Mouse (Mus musculus) subcutaneous adipose tissue, adult 2 months (tissue): Measurements from ENCODE around the gene Grk1. TPM values are rescaled to one million over a fixed set of nuclear protein-coding genes. Genes with fewer than 3 reads are reported as not detected.

ENCODE experiments used
- polyA plus RNA-seq: library from polyadenylated mRNA; depleted of rRNA; stranded (reverse); fragments of >200 nt; gene quantifications from 2 replicates; pipeline ENCODE4 v1.2.3, GENCODE M21; 2012; ENCODE audit warnings: low replicate concordance; rRNA removed

Grk1 gene
- 0.03 and 0.04 TPM in 2 replicates for polyA plus RNA-seq

DNA sequence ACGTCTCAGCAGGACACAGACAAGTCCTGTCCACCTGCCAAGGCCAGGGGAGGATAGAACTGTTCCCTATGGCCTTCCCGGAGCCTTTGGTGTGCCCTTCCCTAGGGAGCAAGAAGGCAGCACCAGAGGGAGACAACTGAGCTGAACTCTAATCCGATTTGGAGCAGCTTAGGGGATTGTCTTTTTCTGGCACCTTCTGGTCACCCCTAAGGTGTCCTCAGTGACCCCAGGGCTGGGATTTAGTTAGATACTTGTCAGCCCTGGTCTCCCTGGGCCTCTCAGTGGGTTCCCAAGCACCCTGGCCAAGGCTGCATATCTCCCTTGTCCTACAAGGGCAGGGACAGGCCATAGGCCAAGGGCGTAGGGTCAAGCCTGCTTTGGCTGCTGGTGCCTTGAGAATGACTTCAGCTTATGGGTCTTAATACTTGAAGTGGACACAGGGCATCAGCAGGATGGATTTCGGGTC is at the start of gene Grk1:
TSS of gene Grk1 (plus strand) at position 416 of the 466 bp plus-strand sequence.

DNA sequence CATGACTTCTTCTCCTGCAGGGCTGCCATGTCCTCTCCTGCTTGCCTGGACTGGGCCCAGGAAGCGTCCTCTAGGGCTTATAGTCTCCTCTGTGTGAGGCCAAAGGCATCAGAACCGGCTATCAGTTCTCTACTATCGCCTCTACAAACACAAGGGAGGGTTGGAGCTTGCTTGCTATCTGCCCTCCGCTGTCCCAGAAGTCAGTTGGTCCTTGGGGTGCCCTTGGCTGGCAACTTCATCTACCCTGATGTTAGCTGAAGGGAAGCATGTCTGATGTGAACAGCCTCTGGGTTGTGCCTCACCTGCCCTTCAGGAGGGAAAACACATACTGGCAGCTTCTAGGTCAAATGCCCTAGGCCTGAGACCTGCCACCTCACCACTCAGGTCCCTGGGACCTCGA is 8.2 kb upstream of the Grk1 start, which contains the start of gene Atp4b:
TSS of gene Atp4b (minus strand) at position 101 of the 400 bp plus-strand sequence.

DNA sequence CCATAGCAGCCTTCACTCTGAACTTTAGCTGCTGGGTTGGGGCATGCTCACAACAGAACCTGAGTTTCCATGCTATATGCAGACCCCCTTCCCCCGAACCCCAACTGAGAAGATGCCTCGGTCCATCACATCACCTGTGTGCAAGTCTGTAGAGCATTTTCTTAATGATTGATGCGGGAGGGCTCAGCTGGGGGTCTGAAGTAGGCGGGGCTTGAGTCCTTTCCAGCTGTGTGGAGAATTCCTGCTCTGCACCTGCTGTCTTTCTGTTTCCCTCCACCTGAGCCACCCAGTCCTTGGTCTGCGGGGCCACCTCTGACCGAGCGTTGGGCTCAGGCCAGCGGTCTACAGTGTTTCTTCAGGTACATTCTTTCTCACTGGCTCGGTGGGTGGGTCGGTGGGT is 30.0 kb downstream of the Grk1 start, which contains the start of gene Tmem255b:
TSS of gene Tmem255b (plus strand) at position 301 of the 400 bp plus-strand sequence.

Other genes starting within 250 kb of the Grk1 start
- 858 and 871 TPM in 2 replicates for gene Lamp1, start 245.9 kb upstream of the Grk1 start, polyA plus RNA-seq
- gene Grtp1, start 204.5 kb upstream of the Grk1 start, polyA plus RNA-seq, result 15.5 and 25.4 TPM in 2 replicates
- 0.41 and 1.9 TPM in 2 replicates for gene Adprhl1, start 150.9 kb upstream of the Grk1 start, polyA plus RNA-seq
- gene Dcun1d2, start 117.0 kb upstream of the Grk1 start, polyA plus RNA-seq, result 26.4 and 33.3 TPM in 2 replicates
- gene Tmco3, start 116.9 kb upstream of the Grk1 start, polyA plus RNA-seq, result 41.9 and 43.8 TPM in 2 replicates
- gene Tfdp1, start 66.3 kb upstream of the Grk1 start, polyA plus RNA-seq, result 42.8 and 94.6 TPM in 2 replicates
- gene Atp4b, start 8.3 kb upstream of the Grk1 start, polyA plus RNA-seq, result 1.2 and 2.8 TPM in 2 replicates
- 9.1 and 17.6 TPM in 2 replicates for gene Tmem255b, start 30.1 kb downstream of the Grk1 start, polyA plus RNA-seq
- gene Gas6, start 89.4 kb downstream of the Grk1 start, polyA plus RNA-seq, result 185 and 434 TPM in 2 replicates
- 0.10 TPM in 1 of 2 replicates, not detected in the other for gene 1700029H14Rik, start 157.4 kb downstream of the Grk1 start, polyA plus RNA-seq